Mouse (Mus musculus): ENCODE data around the gene Wdr91.

DNA sequence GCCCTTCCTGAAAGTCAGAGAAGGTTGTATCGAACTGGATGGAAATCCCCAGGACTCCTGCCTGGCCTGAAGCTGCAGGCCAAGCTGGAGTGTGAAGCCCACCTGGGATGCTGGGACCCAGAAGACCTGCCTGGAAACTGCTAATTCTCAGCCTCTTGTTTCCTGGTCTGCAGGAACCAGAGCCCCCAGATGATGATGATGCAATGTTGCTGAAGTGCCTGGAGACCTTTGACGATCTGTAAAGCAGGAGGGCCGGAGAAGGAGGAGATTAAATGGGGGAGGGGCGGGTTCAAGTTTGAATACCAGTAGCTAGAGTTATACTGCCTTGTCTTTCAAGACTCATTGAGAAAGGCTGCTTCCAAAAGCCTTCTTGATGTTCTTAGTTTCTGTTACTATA lies 28.3 kb upstream of the Wdr91 start:
- TF ChIP-seq POLR2A (IDR thresholded peaks at IDR 0.05; ENCODE audit: borderline replicate concordance, extremely low read depth, low read depth, low read length) (no peak), CTCF (IDR thresholded peaks at IDR 0.05; ENCODE audit: insufficient read depth, low read length) (no peak)

All from lung, adult 2 months (tissue).